Mouse (Mus musculus) E14TG2a.4 (cell line): Measurements from ENCODE around the gene Ajap1.

ENCODE experiments used
- H3K27me3 ChIP-seq: 2 replicates; pipeline ENCODE4 v1.6.1; 2014; ENCODE audit warnings: low read length, control low read depth; ENCODE audit not compliant: insufficient read depth
- H3K36me3 ChIP-seq: 2 replicates; pipeline ENCODE4 v1.6.1; 2014; ENCODE audit warnings: low read length, control low read depth; ENCODE audit not compliant: insufficient read depth
- H3K4me1 ChIP-seq: replicated peaks from 2 replicates; pipeline ENCODE4 v1.6.1; 2014; ENCODE audit warnings: low read depth, low read length, control low read depth
- H3K4me3 ChIP-seq: replicated peaks from 2 replicates; pipeline ENCODE4 v1.5.1; 2014; ENCODE audit warnings: mild to moderate bottlenecking, low read length
- H3K9me3 ChIP-seq: 2 replicates; pipeline ENCODE4 v1.6.1; 2014; ENCODE audit warnings: low read length, control low read depth
- CTCF ChIP-seq: conservative IDR thresholded peaks from 2 replicates; pipeline ENCODE4 v1.5.1; 2014; ENCODE audit warnings: low read length
- NANOG ChIP-seq: IDR thresholded peaks from 2 replicates; pipeline ENCODE4 v1.6.1; 2014; ENCODE audit warnings: borderline replicate concordance, low read length, mixed read lengths
- POU5F1 ChIP-seq: IDR thresholded peaks from 2 replicates; pipeline ENCODE4 v1.6.1; 2014; ENCODE audit warnings: low read length, borderline replicate concordance

Gene Ajap1

DNA sequence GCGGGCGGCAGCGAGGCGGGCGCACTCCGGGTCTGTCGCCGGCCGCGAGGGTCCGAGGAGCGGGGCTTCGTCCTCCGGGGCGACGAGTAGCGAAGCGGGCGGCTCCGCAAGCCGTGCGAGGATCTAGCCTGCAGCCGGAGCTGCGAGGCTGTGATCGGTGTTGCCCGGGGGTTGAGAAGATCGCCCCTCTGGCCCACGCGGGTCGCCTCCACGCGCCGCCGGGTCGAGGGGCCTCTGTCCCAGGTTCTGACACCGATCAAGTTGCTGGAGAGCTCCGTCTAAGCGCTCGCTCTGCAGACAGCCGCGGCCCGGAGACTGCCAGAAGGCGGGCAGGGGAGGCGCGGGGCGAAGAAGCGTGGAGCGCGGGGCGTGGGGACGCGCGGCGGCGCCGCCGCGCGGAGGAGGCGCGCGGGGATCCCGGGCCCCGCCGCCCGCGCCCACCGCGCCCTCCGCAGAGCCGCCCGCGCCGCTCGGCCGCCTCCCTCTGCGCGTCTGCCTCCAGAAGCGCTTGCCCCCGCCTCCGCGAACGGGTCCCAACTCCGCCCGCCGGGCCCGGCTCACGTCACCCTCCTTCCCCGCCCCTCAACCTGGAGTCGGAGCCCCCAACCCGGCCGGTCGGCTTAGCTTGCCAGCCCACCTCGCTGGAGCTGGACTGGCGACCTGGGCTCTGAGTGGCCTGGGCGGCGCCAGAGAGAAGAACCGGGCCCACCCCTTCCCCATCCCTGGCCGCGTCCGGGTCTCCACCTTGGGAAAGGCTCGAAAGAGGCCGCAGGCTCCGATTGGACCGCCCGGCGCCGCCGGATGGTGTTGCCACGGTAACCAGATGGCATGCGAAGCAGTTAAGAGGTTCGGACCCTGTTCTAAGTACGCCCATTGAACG lies at the start of gene Ajap1:
Gene Ajap1 (minus strand): TSS at position 353 of the 880 bp plus-strand sequence.
- Histone ChIP-seq H3K4me1 (peaks cover 38% of the 10 kb centered on the region), H3K36me3 (no peaks in the 10 kb centered on the region), H3K27me3 (peaks cover 73% of the 10 kb centered on the region), H3K9me3 (no peaks in the 10 kb centered on the region), H3K4me3 (peak within 1 kb of the TSS; percentile 76)
- TF ChIP-seq CTCF (no peak), NANOG (no peak), POU5F1 (no peak)

DNA sequence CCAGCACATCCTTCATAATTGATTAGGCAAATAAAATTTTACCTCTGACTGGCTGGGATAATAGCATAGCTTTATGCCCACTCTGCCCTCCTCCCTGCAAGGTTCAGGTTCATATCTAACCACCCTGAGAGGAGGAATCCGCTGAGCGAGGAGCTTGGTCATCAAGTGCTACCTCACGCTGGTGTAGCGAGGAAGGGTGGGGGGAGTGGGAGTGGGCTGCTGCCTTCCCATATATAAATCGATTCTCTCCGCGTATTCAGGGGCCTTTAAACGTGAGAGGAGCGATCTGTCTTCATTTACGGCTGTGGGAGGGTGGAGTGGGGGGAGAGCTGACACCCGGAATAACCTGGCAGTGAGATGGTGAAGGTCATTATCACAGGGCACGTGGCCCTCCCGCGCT lies 47.9 kb upstream of the Ajap1 start:
- no peak overlapping the region for H3K4me3 ChIP-seq
- H3K4me1 ChIP-seq: peaks cover 10% of the 10 kb centered on the region
- TF ChIP-seq POU5F1 (no peak), CTCF (no peak), NANOG (no peak)
- no peaks in the 10 kb centered on the region for H3K36me3 ChIP-seq
- H3K27me3 ChIP-seq: peaks cover 27% of the 10 kb centered on the region
- H3K9me3 ChIP-seq: no peaks in the 10 kb centered on the region

DNA sequence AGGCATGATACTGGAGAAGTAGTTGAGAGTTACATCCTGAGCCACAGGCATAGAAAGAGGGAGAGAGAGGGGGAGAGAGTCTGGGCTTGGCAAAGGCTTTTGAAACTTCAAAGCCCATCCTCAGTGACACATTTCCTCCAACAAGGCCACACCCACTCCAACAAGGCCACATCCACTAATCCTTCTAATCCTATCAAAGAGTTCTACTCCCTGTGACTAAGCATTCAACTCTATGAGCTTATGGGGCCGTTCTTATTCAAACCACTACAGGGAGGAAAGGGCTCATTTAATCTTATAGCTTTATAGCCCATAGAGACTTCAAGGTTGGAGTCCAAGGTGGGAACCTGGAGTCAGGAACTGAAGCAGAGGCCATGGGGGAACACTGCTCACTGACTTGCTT lies 39.0 kb upstream of the Ajap1 start:
- H3K9me3 ChIP-seq: peaks cover 9% of the 10 kb centered on the region; the same call in 1 of the 2 replicates
- no peaks in the 10 kb centered on the region for H3K36me3 ChIP-seq
- TF ChIP-seq POU5F1 (no peak), NANOG (no peak), CTCF (no peak)
- H3K27me3 ChIP-seq: no peaks in the 10 kb centered on the region
- peaks cover 26% of the 10 kb centered on the region for H3K4me1 ChIP-seq
- no peak overlapping the region for H3K4me3 ChIP-seq

DNA sequence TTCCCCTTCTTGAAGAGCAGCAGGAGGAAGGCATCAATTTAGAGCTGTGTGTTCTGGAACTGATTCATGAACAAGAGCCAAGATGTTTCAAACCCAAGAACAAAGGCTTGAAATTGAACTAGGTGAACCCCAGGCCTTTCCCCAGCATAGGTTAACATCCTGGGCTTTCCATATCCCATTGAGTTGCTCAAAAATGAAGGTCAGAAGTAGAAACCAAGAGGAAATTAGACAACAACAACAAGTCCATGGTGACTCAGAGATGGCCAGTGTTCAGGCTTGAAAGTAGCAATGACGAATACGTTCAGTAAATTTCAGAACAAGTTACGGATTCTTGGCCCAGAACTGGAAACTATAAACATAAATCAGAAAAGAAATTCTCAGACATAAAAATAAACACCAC lies 37.3 kb upstream of the Ajap1 start:
- Histone ChIP-seq H3K9me3 (peaks cover 26% of the 10 kb centered on the region), H3K4me3 (no peak overlapping the region), H3K36me3 (no peaks in the 10 kb centered on the region), H3K4me1 (peaks cover 19% of the 10 kb centered on the region; the same call in 1 of the 2 replicates), H3K27me3 (no peaks in the 10 kb centered on the region)
- no peak for TF ChIP-seq NANOG
- TF ChIP-seq CTCF: no peak
- no peak for TF ChIP-seq POU5F1

DNA sequence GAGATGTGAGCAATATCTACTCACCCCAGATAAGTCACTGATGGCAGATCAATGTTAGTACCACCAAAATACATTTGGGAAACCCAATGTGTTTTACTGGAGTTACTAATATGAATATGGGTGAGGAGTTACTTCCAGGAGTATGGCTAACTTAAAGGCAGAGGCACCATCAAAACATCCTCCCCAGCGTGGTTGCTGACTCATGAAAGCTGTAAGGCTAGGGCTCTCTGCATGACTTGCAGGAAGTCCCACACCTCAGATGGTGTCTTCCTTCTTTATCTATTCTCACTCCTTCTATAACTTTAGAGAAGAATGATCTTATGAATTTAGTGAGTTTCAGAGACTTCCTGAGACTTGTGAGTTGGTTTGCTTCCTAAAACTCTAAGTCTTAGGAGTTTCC lies 36.7 kb upstream of the Ajap1 start:
- Histone ChIP-seq H3K27me3 (no peaks in the 10 kb centered on the region), H3K4me3 (no peak overlapping the region), H3K36me3 (no peaks in the 10 kb centered on the region), H3K9me3 (peaks cover 28% of the 10 kb centered on the region), H3K4me1 (peaks cover 17% of the 10 kb centered on the region; the same call in 1 of the 2 replicates)
- no peak for TF ChIP-seq NANOG
- TF ChIP-seq CTCF: no peak
- no peak for TF ChIP-seq POU5F1

DNA sequence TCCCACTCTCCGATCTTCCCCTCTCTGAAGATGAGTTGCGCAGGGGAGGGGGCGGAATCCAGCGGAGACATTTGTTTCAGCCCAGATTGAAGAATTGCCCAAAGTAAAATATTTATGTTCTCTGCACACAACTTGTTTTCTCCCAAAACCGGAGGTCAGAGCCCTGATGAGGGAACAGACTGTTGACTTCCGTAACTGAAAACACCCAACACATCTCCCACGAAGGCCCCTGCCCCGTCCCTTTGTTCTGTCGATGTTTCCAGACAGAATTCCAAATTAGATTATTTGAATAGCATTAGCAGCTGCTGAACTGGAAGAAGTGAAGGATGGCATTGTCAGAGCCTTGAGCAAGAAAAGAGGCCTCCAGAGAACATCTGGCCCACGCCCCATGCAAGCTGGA lies 33.2 kb upstream of the Ajap1 start:
- Histone ChIP-seq H3K4me3 (no peak overlapping the region), H3K4me1 (0 out of 2 replicates have a peak, but pooled peaks cover 5% of the 10 kb centered on the region), H3K36me3 (no peaks in the 10 kb centered on the region), H3K9me3 (peaks cover 28% of the 10 kb centered on the region), H3K27me3 (no peaks in the 10 kb centered on the region)
- TF ChIP-seq NANOG (no peak), CTCF (no peak), POU5F1 (no peak)

DNA sequence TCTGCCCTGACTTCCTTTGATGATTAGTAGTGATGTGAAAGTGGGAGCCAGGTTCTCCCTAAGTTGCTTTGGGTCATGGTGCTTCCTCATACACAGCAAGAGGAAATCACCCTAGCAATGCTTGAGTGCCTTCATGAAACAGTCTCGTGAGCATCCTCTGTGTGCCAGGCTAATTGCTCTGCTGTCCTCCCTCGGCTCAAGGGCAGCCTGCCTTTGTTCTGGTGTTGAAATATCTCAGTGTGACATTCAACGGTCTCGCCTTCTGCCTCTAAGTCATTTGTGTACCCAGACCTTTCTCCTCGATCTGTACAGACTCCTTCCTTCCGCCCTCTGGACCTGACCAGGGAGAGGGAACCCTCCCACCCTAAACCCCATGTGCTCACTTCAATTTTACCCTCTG lies 31.5 kb upstream of the Ajap1 start:
- Histone ChIP-seq H3K36me3 (no peaks in the 10 kb centered on the region), H3K9me3 (peaks cover 23% of the 10 kb centered on the region), H3K4me1 (0 out of 2 replicates have a peak, but pooled peaks cover 5% of the 10 kb centered on the region), H3K4me3 (no peak overlapping the region), H3K27me3 (no peaks in the 10 kb centered on the region)
- TF ChIP-seq NANOG: 0 out of 2 replicates have a peak, but pooled peaks have one; percentile 14
- TF ChIP-seq POU5F1: no peak
- no peak for TF ChIP-seq CTCF

DNA sequence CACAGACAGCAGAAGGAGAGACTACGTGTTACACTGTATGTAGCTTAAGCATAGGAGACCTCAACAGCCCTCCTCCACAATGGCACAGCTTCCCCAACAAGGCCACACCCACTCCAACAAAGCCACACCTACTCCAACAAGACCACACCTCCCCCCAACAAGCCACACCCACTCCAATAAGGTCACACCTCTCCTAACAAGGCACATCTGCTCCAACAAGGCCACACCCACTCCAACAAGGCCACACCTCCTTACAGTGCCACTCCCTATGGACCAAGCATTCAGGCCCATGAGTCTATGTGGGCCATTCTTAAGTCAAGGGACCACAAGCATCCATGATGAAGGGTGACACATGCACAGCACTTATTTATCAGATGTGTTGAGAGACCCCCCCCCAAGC lies 28.9 kb upstream of the Ajap1 start:
- H3K27me3 ChIP-seq: no peaks in the 10 kb centered on the region
- H3K36me3 ChIP-seq: no peaks in the 10 kb centered on the region
- no peak overlapping the region for H3K4me3 ChIP-seq
- 0 out of 2 replicates have a peak, but pooled peaks cover 5% of the 10 kb centered on the region for H3K4me1 ChIP-seq
- TF ChIP-seq NANOG (no peak), POU5F1 (no peak), CTCF (no peak)
- peaks cover 20% of the 10 kb centered on the region for H3K9me3 ChIP-seq

DNA sequence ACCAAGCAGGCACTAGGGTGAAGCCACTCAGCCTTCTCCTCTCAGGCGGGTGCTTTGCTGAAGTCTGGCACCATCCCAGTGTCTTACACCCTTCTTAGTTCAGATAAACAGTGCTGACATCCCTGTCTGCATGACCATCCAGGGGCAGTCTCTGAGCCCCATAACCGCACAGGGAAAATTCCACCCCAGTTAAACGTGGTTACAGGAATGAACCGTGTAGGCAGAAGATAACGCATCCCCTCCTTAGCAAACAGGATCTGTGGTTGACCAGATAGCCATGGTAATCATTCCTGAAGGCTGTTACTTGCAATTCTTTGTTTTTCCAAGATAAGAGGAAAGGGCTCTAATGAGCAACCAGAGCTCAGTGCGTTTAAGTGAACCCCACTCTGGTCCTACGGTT lies 19.3 kb upstream of the Ajap1 start:
- H3K4me1 ChIP-seq: peaks cover 6% of the 10 kb centered on the region; the same call in 1 of the 2 replicates
- peaks cover 7% of the 10 kb centered on the region; the same call in 1 of the 2 replicates for H3K27me3 ChIP-seq
- no peaks in the 10 kb centered on the region for H3K36me3 ChIP-seq
- TF ChIP-seq POU5F1 (no peak), CTCF (no peak), NANOG (no peak)
- H3K9me3 ChIP-seq: peaks cover 32% of the 10 kb centered on the region
- H3K4me3 ChIP-seq: no peak overlapping the region
